Mouse (Mus musculus): ENCODE results near the gene Inf2.

Gene Inf2

GRCm38 (mm10) chr12:112588426-112589256 is at the start of gene Inf2:
TSS of gene Inf2 (plus strand) at chr12:112588784.
- peak; percentile 62 for DNase-seq (ENCODE audit: low spot score)

GRCm38 (mm10) chr12:112539466-112539965 is 49.1 kb upstream of the Inf2 start:
- no peak for DNase-seq (ENCODE audit: low spot score)

GRCm38 (mm10) chr12:112540321-112540720 is 48.3 kb upstream of the Inf2 start:
- DNase-seq (ENCODE audit: low spot score) = no peak

- no peak for DNase-seq (ENCODE audit: low spot score)
These were observed 47.0 kb upstream of the Inf2 start for GRCm38 (mm10) chr12:112541483-112542091.

GRCm38 (mm10) chr12:112542257-112542919 is 46.2 kb upstream of the Inf2 start:
- DNase-seq (ENCODE audit: low spot score) = no peak

- DNase-seq (ENCODE audit: low spot score) = peak; percentile 69
These were observed 45.7 kb upstream of the Inf2 start for GRCm38 (mm10) chr12:112542920-112543300.

- no peak for DNase-seq (ENCODE audit: low spot score)
These were observed 44.6 kb upstream of the Inf2 start for GRCm38 (mm10) chr12:112543941-112544340.

GRCm38 (mm10) chr12:112544946-112545701 is 43.5 kb upstream of the Inf2 start:
- DNase-seq (ENCODE audit: low spot score) = no peak

GRCm38 (mm10) chr12:112546110-112546509 is 42.5 kb upstream of the Inf2 start:
- no peak for DNase-seq (ENCODE audit: low spot score)

GRCm38 (mm10) chr12:112549287-112549686 is 39.3 kb upstream of the Inf2 start:
- DNase-seq (ENCODE audit: low spot score) = no peak

GRCm38 (mm10) chr12:112551861-112552375 is 36.7 kb upstream of the Inf2 start:
- peak; percentile 95 for DNase-seq (ENCODE audit: low spot score)

GRCm38 (mm10) chr12:112552520-112552919 is 36.1 kb upstream of the Inf2 start:
- DNase-seq (ENCODE audit: low spot score) = no peak

GRCm38 (mm10) chr12:112554900-112555299 is 33.7 kb upstream of the Inf2 start:
- DNase-seq (ENCODE audit: low spot score) = no peak

- DNase-seq (ENCODE audit: low spot score) = no peak
These were observed 32.0 kb upstream of the Inf2 start for GRCm38 (mm10) chr12:112556531-112557060.

GRCm38 (mm10) chr12:112557219-112557618 is 31.4 kb upstream of the Inf2 start:
- no peak for DNase-seq (ENCODE audit: low spot score)

- DNase-seq (ENCODE audit: low spot score) = no peak
These were observed 29.4 kb upstream of the Inf2 start for GRCm38 (mm10) chr12:112559231-112559630.

GRCm38 (mm10) chr12:112559671-112560070 is 28.9 kb upstream of the Inf2 start:
- no peak for DNase-seq (ENCODE audit: low spot score)

GRCm38 (mm10) chr12:112560176-112560797 is 28.3 kb upstream of the Inf2 start:
- DNase-seq (ENCODE audit: low spot score) = no peak

- no peak for DNase-seq (ENCODE audit: low spot score)
These were observed 27.4 kb upstream of the Inf2 start for GRCm38 (mm10) chr12:112561163-112561562.

- DNase-seq (ENCODE audit: low spot score) = no peak
These were observed 26.1 kb upstream of the Inf2 start for GRCm38 (mm10) chr12:112562462-112562861.

GRCm38 (mm10) chr12:112563011-112563410 is 25.6 kb upstream of the Inf2 start:
- DNase-seq (ENCODE audit: low spot score) = no peak

Data from ovary, postnatal 10 days (tissue).